Mouse (Mus musculus) T-helper 2 cell (primary cell): ENCODE measurements around the gene Phf1.

Source experiments
- in situ Hi-C: fragments of 300-600 bp; cut with MboI, MseI; formaldehyde crosslinking; loops from one replicate; pipeline ENCODE4 v1.15.1; 2025; ENCODE audit warnings: high pct_unique_total_duplicates

Phf1 gene

GRCm38 (mm10) chr17:26933419-26933818 lies 567 bp downstream of the Phf1 start:
- in situ Hi-C loops = no loop called here

GRCm38 (mm10) chr17:26933885-26934827 lies 1.3 kb downstream of the Phf1 start:
- in situ Hi-C loops = no loop called here

GRCm38 (mm10) chr17:26935027-26935426 lies 2.2 kb downstream of the Phf1 start:
- in situ Hi-C loops = no loop called here

GRCm38 (mm10) chr17:26936453-26936852 lies 3.6 kb downstream of the Phf1 start:
- in situ Hi-C loops = no loop called here

GRCm38 (mm10) chr17:26936921-26937695 lies 4.3 kb downstream of the Phf1 start:
- in situ Hi-C loops = no loop called here

GRCm38 (mm10) chr17:26937883-26938695 lies 5.2 kb downstream of the Phf1 start:
- in situ Hi-C loops = no loop called here

GRCm38 (mm10) chr17:26938731-26939130 lies 5.9 kb downstream of the Phf1 start:
- in situ Hi-C loops = no loop called here

GRCm38 (mm10) chr17:26939178-26939972 lies 6.5 kb downstream of the Phf1 start, which contains the start of gene Cuta:
TSS of gene Cuta (minus strand) at chr17:26939569.
- in situ Hi-C loops = no loop called here

- in situ Hi-C loops = no loop called here
These were observed 7.1 kb downstream of the Phf1 start for GRCm38 (mm10) chr17:26939973-26940300.

- in situ Hi-C loops = no loop called here
These were observed 8.4 kb downstream of the Phf1 start, which contains the start of gene Syngap1 for GRCm38 (mm10) chr17:26941031-26941789. TSS of gene Syngap1 (plus strand) at chr17:26941253.

GRCm38 (mm10) chr17:26941841-26942570 lies 9.2 kb downstream of the Phf1 start:
- in situ Hi-C loops = no loop called here

- in situ Hi-C loops = no loop called here
These were observed 13.1 kb downstream of the Phf1 start for GRCm38 (mm10) chr17:26945824-26946495.

- in situ Hi-C loops = no loop called here
These were observed 13.7 kb downstream of the Phf1 start for GRCm38 (mm10) chr17:26946567-26946966.

GRCm38 (mm10) chr17:26947231-26948100 lies 14.6 kb downstream of the Phf1 start:
- in situ Hi-C loops = no loop called here

- in situ Hi-C loops = no loop called here
These were observed 15.6 kb downstream of the Phf1 start for GRCm38 (mm10) chr17:26948316-26949050.

GRCm38 (mm10) chr17:26949051-26949577 lies 16.3 kb downstream of the Phf1 start:
- in situ Hi-C loops = no loop called here

GRCm38 (mm10) chr17:26949866-26950265 lies 17.0 kb downstream of the Phf1 start:
- in situ Hi-C loops = no loop called here
